Mouse (Mus musculus) MN1 (cell line): ENCODE measurements at regions not wholly inside any gene's neighbourhood (a gene's known extent, or its start where the extent isn't known, plus 50 kb on each side); places are given as distances from the start of the nearest gene placed in this dataset.
A peak's percentile ranks its signal among the peaks of the same experiment; 100 is the strongest.

Experiments used
- DNase-seq: peaks from one replicate; pipeline ENCODE4 v3.0.0-alpha.2; 2016; ENCODE audit warnings: low spot score

DNA sequence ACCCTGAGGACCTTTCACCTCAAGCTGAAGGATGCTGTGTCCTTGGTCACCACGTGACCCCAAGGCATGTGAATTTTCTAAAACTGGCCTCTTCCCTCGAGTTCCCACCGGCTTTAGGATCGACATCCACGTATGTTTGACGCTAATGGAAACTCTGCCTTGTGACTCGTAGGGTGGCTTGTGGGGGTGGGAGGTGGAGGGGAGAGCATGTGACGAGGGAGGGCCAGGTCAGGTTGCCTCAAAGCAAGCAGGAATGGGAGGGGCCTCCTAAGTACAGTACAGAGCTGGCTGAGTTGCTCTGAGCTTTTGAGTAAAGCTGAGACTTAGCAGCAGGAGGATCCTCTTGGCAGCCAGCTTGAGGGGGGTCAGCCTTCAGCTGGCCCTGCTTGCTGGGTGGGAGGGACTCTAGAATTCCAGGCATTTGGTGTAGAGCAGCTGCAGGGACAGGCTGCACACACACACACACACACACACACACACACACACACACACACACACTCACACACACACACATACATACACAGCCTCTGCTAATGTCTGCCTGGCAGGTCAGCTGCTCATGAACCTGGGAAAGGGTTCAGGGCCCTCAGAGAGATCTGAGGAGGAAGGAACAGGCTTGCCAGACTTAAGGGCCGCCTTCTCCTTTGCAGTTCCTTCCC lies 78.5 kb downstream of the Sik1 start:
- peak; percentile 44 for DNase-seq

GRCm38 (mm10) chr17:31777751-31778150 lies 77.9 kb downstream of the Sik1 start:
- no peak for DNase-seq

- DNase-seq = no peak
These were observed 76.1 kb downstream of the Sik1 start for GRCm38 (mm10) chr17:31779466-31779865.

DNA sequence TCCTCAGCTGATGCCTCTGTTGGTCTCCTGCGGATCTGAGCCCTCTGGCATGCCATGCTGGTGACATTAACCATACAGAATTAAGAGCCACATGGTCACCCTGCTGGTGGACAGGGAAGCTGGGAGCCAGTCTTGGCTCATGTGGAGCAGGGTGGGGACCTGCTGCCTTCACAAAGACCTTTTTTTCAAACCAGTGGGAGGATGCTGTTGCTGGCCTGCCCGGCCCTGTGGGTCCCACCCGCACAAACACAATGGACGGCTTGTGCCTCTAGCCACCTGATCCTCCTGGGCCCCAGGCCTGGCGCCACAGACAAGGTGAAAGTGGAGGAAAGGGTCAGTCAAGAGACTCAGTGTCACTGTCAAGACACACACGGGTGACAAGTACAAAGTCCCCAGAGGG lies 73.4 kb downstream of the Sik1 start:
- no peak for DNase-seq

DNA sequence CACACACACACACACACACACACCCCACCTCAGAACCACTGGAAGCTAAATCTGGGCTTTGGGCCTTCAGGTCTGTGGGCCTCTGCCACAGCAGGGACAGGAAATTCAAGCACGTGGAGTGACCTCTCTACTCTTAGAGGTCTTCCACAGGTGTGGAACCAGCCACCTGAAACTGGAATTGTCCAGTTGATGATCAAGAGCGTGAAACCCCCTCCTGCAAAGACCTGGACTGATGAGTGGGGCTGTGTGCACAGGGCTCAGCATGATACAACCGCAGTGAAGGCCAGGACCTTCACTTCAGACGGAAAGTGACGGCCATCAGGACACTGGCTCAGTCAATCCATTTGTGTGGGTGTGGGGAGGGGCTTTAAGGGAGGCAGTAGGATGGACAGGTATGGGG lies 72.5 kb downstream of the Sik1 start:
- DNase-seq = no peak

DNA sequence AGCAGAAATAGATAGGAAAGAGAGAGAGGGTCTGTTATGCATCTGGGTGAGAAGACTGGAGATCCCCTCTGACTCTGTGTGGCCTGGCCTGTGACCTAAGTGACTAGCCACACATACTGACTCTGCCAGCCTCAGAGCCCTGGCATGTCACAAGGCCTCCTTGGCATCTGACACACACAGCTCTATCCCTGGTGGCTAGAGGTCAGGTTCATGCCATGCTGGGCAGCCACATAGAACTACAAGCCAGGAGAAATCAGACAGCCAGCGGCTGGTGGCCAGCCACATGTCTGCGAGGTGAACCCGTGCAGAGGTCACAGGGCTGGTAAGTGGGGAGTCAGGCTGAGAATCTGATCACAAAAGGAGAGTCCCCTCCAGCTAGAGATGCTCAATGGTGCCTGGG lies 67.3 kb downstream of the Sik1 start:
- no peak for DNase-seq

GRCm38 (mm10) chr17:31789068-31789583 lies 66.5 kb downstream of the Sik1 start:
- DNase-seq = no peak

- peak; percentile 69 for DNase-seq
These were observed 65.7 kb downstream of the Sik1 start for GRCm38 (mm10) chr17:31789906-31790279.

DNA sequence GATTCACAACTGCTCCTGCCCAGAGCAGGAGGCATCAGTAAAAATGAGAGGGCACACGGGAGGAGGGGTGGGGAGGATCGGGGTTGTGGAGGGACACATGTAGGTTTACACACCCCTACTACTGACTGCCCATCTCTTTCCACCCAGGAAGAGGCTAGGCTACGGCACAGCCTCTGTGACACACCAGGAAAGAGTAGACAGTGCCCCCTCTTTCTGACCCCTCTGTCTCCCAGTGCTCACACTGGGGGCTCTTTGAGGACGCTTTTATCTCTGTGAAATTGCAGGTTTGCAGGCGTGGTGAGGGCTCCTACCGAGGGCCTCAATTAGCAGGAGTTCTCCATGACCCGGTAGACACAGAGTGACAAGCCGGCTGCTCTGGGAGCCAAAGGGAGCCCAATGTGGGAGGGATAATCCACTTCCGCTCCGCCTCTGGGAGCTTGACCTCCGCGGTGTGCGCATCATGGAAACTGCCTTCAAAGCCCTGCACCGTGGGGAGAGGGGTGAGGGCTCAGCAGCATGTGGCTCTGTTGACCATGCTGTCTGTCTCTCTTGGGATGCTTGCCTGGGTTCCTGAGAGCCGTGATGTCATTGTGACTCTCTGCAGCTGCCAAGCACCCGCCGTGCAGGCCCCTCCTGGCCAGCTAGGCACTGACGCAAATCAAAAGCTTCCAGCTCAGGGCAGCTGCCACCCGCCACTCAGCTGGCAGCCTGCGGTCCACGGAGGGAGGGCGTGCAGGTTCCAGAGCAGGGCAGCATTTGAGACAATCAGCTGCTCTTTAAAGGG lies 65.1 kb downstream of the Sik1 start:
- peak; percentile 90 for DNase-seq

DNA sequence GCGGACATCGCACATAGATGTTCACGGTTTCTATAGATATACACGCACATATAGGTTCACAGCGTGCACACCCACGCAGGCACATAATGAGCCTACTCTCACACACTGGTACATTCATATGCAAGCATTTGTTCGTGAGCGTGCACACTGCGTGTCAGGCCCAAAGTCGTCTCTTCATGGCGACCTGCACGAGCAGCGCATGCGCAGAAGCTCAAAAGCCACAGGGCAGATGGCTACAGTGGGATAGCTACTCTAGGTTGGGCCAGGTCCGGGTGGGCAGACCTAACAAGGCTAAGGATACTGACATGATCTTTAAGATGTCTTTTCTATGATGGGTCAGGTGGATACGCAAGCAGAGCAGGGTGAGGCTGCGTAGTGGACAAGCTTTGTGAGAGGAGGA lies 63.9 kb downstream of the Sik1 start:
- no peak for DNase-seq

- DNase-seq = no peak
These were observed 62.6 kb downstream of the Sik1 start for GRCm38 (mm10) chr17:31793040-31793439.

- no peak for DNase-seq
These were observed 62.1 kb downstream of the Sik1 start for GRCm38 (mm10) chr17:31793521-31793920.

GRCm38 (mm10) chr17:31793964-31794363 lies 61.6 kb downstream of the Sik1 start:
- no peak for DNase-seq
